Mouse (Mus musculus) C2C12 (cell line): ENCODE measurements around the gene Atp23.

Source experiments
- CTCF ChIP-seq: IDR thresholded peaks from one replicate; pipeline ENCODE4 v1.5.1; 2011; ENCODE audit not compliant: control insufficient read depth, insufficient read depth, insufficient read length
- MYOD1 ChIP-seq: IDR thresholded peaks from one replicate; pipeline ENCODE4 v1.6.1; 2011; ENCODE audit warnings: low read depth; ENCODE audit not compliant: control insufficient read depth, insufficient read length

DNA sequence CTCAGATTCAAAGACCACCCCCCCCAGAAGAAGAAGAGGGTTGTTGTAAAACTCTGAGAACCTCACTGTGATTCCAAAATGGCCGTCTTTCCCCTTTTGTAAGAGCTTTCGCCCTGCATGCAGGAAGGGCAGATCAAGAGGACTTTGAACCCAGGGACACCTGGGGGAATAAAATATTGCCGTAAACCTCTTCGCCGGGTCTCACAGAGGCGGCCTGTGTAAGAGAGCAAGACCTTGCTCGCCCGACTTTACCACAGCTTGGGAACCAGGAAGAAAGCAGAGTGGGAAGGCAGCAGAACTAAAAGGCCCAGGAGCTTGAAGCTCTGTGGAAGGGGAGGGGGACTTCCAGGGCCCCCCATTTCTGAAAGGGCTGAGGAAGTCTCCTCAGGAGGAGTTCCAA, 34.0 kb upstream of the Atp23 start:
- TF ChIP-seq CTCF, result no peak
- TF ChIP-seq MYOD1, result no peak
